Comparison of ENCODE assay signal across 7 mouse cellular contexts in the genomic region with DNA sequence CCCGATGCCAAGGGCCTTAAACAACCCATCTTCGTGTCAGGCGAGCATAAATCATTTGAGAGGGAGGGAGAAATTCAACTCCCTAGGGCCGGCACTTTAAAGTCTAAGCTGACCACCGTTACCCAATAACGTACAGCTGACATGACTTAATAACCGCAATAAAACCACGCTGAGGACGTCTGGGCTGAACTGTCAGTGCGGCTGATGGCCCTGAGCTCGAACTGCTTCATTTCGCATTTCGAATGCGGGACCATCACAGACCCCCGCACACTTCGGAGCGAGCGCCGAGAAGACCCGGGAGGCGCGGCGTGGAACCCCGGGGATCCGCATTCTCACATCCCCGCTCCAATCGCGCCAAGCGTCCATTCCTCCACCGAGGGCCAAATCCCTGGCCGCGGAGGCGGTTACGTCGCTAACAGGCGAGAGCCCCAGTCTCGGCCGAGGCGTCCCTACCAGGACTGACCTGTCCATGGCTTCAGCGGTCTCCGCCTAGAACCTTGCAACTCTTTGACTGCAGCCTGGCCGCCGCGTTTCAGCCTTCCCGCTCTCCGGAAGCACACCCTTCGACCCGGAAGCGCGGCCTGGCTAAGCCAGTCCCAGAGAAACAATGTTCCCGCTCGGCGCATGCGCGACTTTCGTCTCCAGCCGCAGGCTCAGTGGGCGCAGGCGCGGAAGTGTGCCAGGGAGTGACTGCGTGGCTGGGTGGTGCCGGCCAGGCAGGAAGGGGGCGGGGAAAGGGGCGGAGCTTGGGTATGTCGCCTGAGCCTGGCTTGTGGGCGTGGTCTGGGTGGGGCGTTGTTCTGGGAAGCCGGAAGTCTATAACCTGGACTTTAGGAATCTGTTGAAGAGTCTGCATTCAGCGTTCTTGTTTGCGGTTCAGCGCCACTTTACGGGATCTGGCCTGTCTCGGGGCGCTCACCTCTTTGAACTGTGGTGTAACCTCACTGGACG. TPM values are rescaled to one million over a fixed set of nuclear protein-coding genes. Genes with fewer than 3 reads are reported as not detected.
DNase-seq lines count a peak whose midpoint lies in the region; ATAC-seq lines count a peak whose summit lies in the region.

TSS of gene Nup107 (minus strand) at position 565 of the 951 bp plus-strand sequence.

- no peaks in the 10 kb centered on the region for H3K27me3 ChIP-seq in embryonic facial prominence, embryonic 11.5 days (ENCODE audit: control insufficient read depth, insufficient read depth, low read length)
- no peaks in the 10 kb centered on the region for H3K27me3 ChIP-seq in limb, embryonic 10.5 days (ENCODE audit: low read depth, poor library complexity, severe bottlenecking)
- no peaks in the 10 kb centered on the region for H3K27me3 ChIP-seq in midbrain, embryonic 13.5 days

- H3K9me3 ChIP-seq in embryonic facial prominence, embryonic 11.5 days (replicated peaks; ENCODE audit: control insufficient read depth, low read length), result no peaks in the 10 kb centered on the region
- H3K9me3 ChIP-seq in limb, embryonic 10.5 days (replicated peaks), result no peaks in the 10 kb centered on the region
- H3K9me3 ChIP-seq in midbrain, embryonic 13.5 days, result no peaks in the 10 kb centered on the region

- peak within 1 kb of the TSS; percentile 51 for H3K4me2 ChIP-seq in embryonic facial prominence, embryonic 11.5 days (ENCODE audit: low read depth, low read length)
- peak within 1 kb of the TSS; percentile 84 for H3K4me2 ChIP-seq in midbrain, embryonic 13.5 days (replicated peaks)

- peak; percentile 100 for DNase-seq in adrenal gland, postnatal 14 days
- DNase-seq in embryonic facial prominence, embryonic 11.5 days (ENCODE audit: low spot score), result peak; percentile 100
- peak; percentile 100 for DNase-seq in kidney, adult 11 months
- peak; percentile 100 for DNase-seq in limb, embryonic 10.5 days (ENCODE audit: low spot score)
- DNase-seq in spleen, adult 12 weeks (ENCODE audit: low spot score), result peak; percentile 100

- peak within 1 kb of the TSS; percentile 90 for H3K4me3 ChIP-seq in embryonic facial prominence, embryonic 11.5 days (ENCODE audit: low read depth, low read length)
- H3K4me3 ChIP-seq in limb, embryonic 10.5 days, result peak within 1 kb of the TSS; percentile 70
- H3K4me3 ChIP-seq in midbrain, embryonic 13.5 days (replicated peaks), result peak within 1 kb of the TSS; percentile 85

- no peaks in the 10 kb centered on the region for H3K36me3 ChIP-seq in embryonic facial prominence, embryonic 11.5 days (replicated peaks; ENCODE audit: control insufficient read depth, insufficient read depth, low read depth, low read length)
- peaks cover 30% of the 10 kb centered on the region for H3K36me3 ChIP-seq in limb, embryonic 10.5 days
- peaks cover 11% of the 10 kb centered on the region for H3K36me3 ChIP-seq in midbrain, embryonic 13.5 days

- H3K4me1 ChIP-seq in embryonic facial prominence, embryonic 11.5 days (ENCODE audit: control insufficient read depth, insufficient read depth, low read length), result no peaks in the 10 kb centered on the region
- H3K4me1 ChIP-seq in limb, embryonic 10.5 days, result peaks cover 21% of the 10 kb centered on the region
- peaks cover 19% of the 10 kb centered on the region for H3K4me1 ChIP-seq in midbrain, embryonic 13.5 days (replicated peaks)

- peak within 1 kb of the TSS; percentile 43; the same call in 1 of the 2 replicates for H3K27ac ChIP-seq in embryonic facial prominence, embryonic 11.5 days (replicated peaks; ENCODE audit: low read depth, low read length)
- peak within 1 kb of the TSS; percentile 86 for H3K27ac ChIP-seq in limb, embryonic 10.5 days
- H3K27ac ChIP-seq in midbrain, embryonic 13.5 days, result peak within 1 kb of the TSS; percentile 67

- peak; percentile 99 for ATAC-seq in embryonic facial prominence, embryonic 11.5 days (replicated peaks; ENCODE audit: insufficient number of reproducible peaks, low FRiP score, low TSS enrichment, low read depth)
- peak; percentile 89 for ATAC-seq in granulocyte monocyte progenitor cell, adult 5-6 weeks (replicated peaks; ENCODE audit: poor library complexity, severe bottlenecking)
- ATAC-seq in midbrain, embryonic 13.5 days, result peak; percentile 97

- WGBS in embryonic facial prominence, embryonic 11.5 days, result under 1% methylated on average over 75 of the region's 75 CpGs
- under 1% methylated on average over 75 of the region's 75 CpGs for WGBS in limb, embryonic 10.5 days
- WGBS in midbrain, embryonic 13.5 days, result under 1% methylated on average over 75 of the region's 75 CpGs

- peak within 1 kb of the TSS; percentile 87 for H3K9ac ChIP-seq in embryonic facial prominence, embryonic 11.5 days (replicated peaks; ENCODE audit: low read length)
- peak within 1 kb of the TSS; percentile 84 for H3K9ac ChIP-seq in midbrain, embryonic 13.5 days (replicated peaks)

RNA-seq across cellular contexts. Expression of gene Nup107, which starts in this region (rescaled TPM):
- 14.0 and 14.8 TPM in 2 replicates for total RNA-seq in adrenal gland, postnatal 14 days (2021)
- 106 and 122 TPM in 2 replicates for polyA plus RNA-seq in embryonic facial prominence, embryonic 11.5 days (2014; fragmentation: Nextera tagmentation; extraction: Ambion mirVana)
- 76.8 and 93.4 TPM in 2 replicates for total RNA-seq in granulocyte monocyte progenitor cell, adult 5-6 weeks (2014; fragmentation: Nextera tagmentation)
- 153 and 182 TPM in 2 replicates for total RNA-seq in granulocyte monocyte progenitor cell, adult 5-6 weeks (2017)
- 109 and 111 TPM in 2 replicates for polyA plus RNA-seq in limb, embryonic 10.5 days (2016; fragmentation: Nextera tagmentation; extraction: Ambion mirVana)
- 44.9 and 45.1 TPM in 2 replicates for polyA plus RNA-seq in midbrain, embryonic 13.5 days (2015; fragmentation: Nextera tagmentation; extraction: Ambion mirVana)

Comparison
In these comparisons a context has a peak if more than half of its experiments do, and no peak if none do; other contexts are left out.
1. Peak in every context shown above with its lines: DNase-seq, ATAC-seq, H3K4me3 ChIP-seq and H3K27ac ChIP-seq.